Mouse (Mus musculus) left cerebral cortex, postnatal 14 days (tissue): ENCODE results near the gene Ssh3. TPM values are rescaled to one million over a fixed set of nuclear protein-coding genes. Genes with fewer than 3 reads are reported as not detected.
A peak's percentile ranks its signal among the peaks of the same experiment; 100 is the strongest.

Experiments used
- DNase-seq, 2 experiments: peaks; one replicate each; pipeline ENCODE4 v3.0.0; 2021 to 2022; ENCODE audit warnings: low spot score in 2 of 2, mixed read lengths in 1 of 2
- intact Hi-C: fragments of 180-260 bp; cut with DNase I; formaldehyde crosslinking; loops from one replicate; pipeline ENCODE4 v1.15.1; 2025
- long read RNA-seq, 2 experiments: library from polyadenylated mRNA; stranded (forward); transcript quantifications; one replicate each; pipeline ENCODE4 v2.0.0; 2021
- total RNA-seq, 2 experiments: library from RNA; stranded (reverse); gene quantifications; 2 replicates each; pipeline ENCODE4 v1.2.3; 2021

The Ssh3 gene
- 10 to 100 TPM; 44.5 to 52.4 TPM for total RNA-seq
- long read RNA-seq, experiment 1, partial matches to known transcripts = 0 of 6 reads
- long read RNA-seq, experiment 1, other reads (novel, unspliced or antisense) = 0 of 6 reads
- long read RNA-seq, experiment 2, partial matches to known transcripts = 1 of 6 reads
- long read RNA-seq, experiment 2, other reads (novel, unspliced or antisense) = 5 of 6 reads

GRCm38 (mm10) chr19:4268566-4269361, at the start of gene Ssh3:
Gene Ssh3, minus strand, starts transcription at chr19:4269180.
- intact Hi-C loops = no loop called here
- DNase-seq = peak; percentile 40 to 60

- no peak for DNase-seq
- intact Hi-C loops = no loop called here
These were observed 48.2 kb upstream of the Ssh3 start for GRCm38 (mm10) chr19:4317181-4317580.

- DNase-seq = no peak
- intact Hi-C loops = no loop called here
These were observed 46.4 kb upstream of the Ssh3 start for GRCm38 (mm10) chr19:4315223-4315944.

GRCm38 (mm10) chr19:4309776-4310185, 40.8 kb upstream of the Ssh3 start:
- intact Hi-C loops = no loop called here
- peak; percentile 67 to 76 for DNase-seq

- intact Hi-C loops = no loop called here
- no peak for DNase-seq
These were observed 40.3 kb upstream of the Ssh3 start for GRCm38 (mm10) chr19:4309302-4309701.

GRCm38 (mm10) chr19:4306190-4306577, 37.2 kb upstream of the Ssh3 start, which contains the start of gene Grk2:
Gene Grk2, minus strand, starts transcription at chr19:4306222.
- intact Hi-C loops = loop anchor here (1.0 kb wide), 1 partner anchor 48 kb away; no protein-coding TSS in a partner anchor
- peak; percentile 45 to 80 for DNase-seq

- intact Hi-C loops = loop anchor here (1.0 kb wide), 1 partner anchor 47 kb away; no protein-coding TSS in a partner anchor
- no peak for DNase-seq
These were observed 36.7 kb upstream of the Ssh3 start for GRCm38 (mm10) chr19:4305491-4306189.

GRCm38 (mm10) chr19:4304871-4305321, 35.9 kb upstream of the Ssh3 start:
- intact Hi-C loops = no loop called here
- DNase-seq = no peak

GRCm38 (mm10) chr19:4304251-4304821, 35.4 kb upstream of the Ssh3 start:
- DNase-seq = no peak

GRCm38 (mm10) chr19:4303640-4303995, 34.6 kb upstream of the Ssh3 start:
- DNase-seq = no peak
- intact Hi-C loops = no loop called here

More at GRCm38 (mm10) chr19:4304251-4304821, 35.4 kb upstream of the Ssh3 start:
- intact Hi-C loops = no loop called here

- intact Hi-C loops = no loop called here
- DNase-seq = peak; percentile 45 to 54
These were observed 34.1 kb upstream of the Ssh3 start for GRCm38 (mm10) chr19:4302936-4303639.

GRCm38 (mm10) chr19:4301735-4302651, 33.0 kb upstream of the Ssh3 start:
- intact Hi-C loops = no loop called here
- peak; percentile 56 to 79 for DNase-seq

GRCm38 (mm10) chr19:4300852-4301734, 32.1 kb upstream of the Ssh3 start:
- peak in 1 of 2 experiments; percentile 38 for DNase-seq
- intact Hi-C loops = no loop called here

GRCm38 (mm10) chr19:4300271-4300704, 31.3 kb upstream of the Ssh3 start:
- peak in 1 of 2 experiments; percentile 54 for DNase-seq
- intact Hi-C loops = no loop called here

GRCm38 (mm10) chr19:4299574-4300270, 30.7 kb upstream of the Ssh3 start:
- intact Hi-C loops = no loop called here
- DNase-seq = no peak

- intact Hi-C loops = no loop called here
- no peak for DNase-seq
These were observed 30.1 kb upstream of the Ssh3 start for GRCm38 (mm10) chr19:4299126-4299525.
